Mouse (Mus musculus) heart, embryonic 10.5 days (tissue): ENCODE results near the gene Dusp3. TPM values are rescaled to one million over a fixed set of nuclear protein-coding genes. Genes with fewer than 3 reads are reported as not detected.

ENCODE experiments used
- DNase-seq: peaks from one replicate; pipeline ENCODE4 v3.0.0-alpha.2; 2017; ENCODE audit warnings: low spot score
- H3K27ac ChIP-seq: fragments of 300-500 bp; sonication (generic); 2 replicates; pipeline ENCODE4 v1.5.1; 2016; ENCODE audit warnings: mild to moderate bottlenecking
- H3K27me3 ChIP-seq: fragments of 300-500 bp; sonication (generic); 2 replicates; pipeline ENCODE4 v1.6.1; 2016; ENCODE audit warnings: mild to moderate bottlenecking; ENCODE audit not compliant: poor library complexity, insufficient read depth, severe bottlenecking
- H3K36me3 ChIP-seq: fragments of 300-500 bp; sonication (generic); 2 replicates; pipeline ENCODE4 v1.6.1; 2016; ENCODE audit warnings: mild to moderate bottlenecking, moderate library complexity
- H3K4me1 ChIP-seq: fragments of 300-500 bp; sonication (generic); 2 replicates; pipeline ENCODE4 v1.6.1; 2016; ENCODE audit warnings: mild to moderate bottlenecking
- H3K4me3 ChIP-seq: fragments of 300-500 bp; sonication (generic); 2 replicates; pipeline ENCODE4 v1.5.1; 2016; ENCODE audit warnings: mild to moderate bottlenecking, moderate library complexity
- H3K9me3 ChIP-seq: fragments of 300-500 bp; sonication (generic); 2 replicates; pipeline ENCODE4 v1.6.1; 2016; ENCODE audit warnings: mild to moderate bottlenecking, moderate library complexity
- WGBS: fragments of 180-500 bp; shearing (Covaris S2); methylation state at CpG from one replicate; pipeline ENCODE4 v1.1.7; 2016; 5-methylcytosine and 5-hydroxymethylcytosine counted together
- polyA plus RNA-seq: library from polyadenylated mRNA; unstranded; fragments of >200 nt; fragmentation: Nextera tagmentation; extraction: Ambion mirVana; gene quantifications from 2 replicates; pipeline ENCODE4 v1.2.1, GENCODE M21; 2016

Dusp3 gene
- polyA plus RNA-seq, result 32.3 and 47.3 TPM in 2 replicates

GRCm38 (mm10) chr11:101986913-101987312 lies at the start of gene Dusp3:
Gene Dusp3, minus strand, starts transcription at chr11:101987013.
- Histone ChIP-seq H3K9me3 (no peaks in the 10 kb centered on the region), H3K27me3 (peaks cover 22% of the 10 kb centered on the region), H3K4me1 (peaks cover 27% of the 10 kb centered on the region), H3K36me3 (peaks cover under 1% of the 10 kb centered on the region; the same call in 1 of the 2 replicates), H3K27ac (no peak within 1 kb of the TSS), H3K4me3 (no peak within 1 kb of the TSS)
- 80% methylated on average over 3 of the region's 3 CpGs for WGBS
- DNase-seq, result no peak

- H3K9me3 ChIP-seq, result no peaks in the 10 kb centered on the region
- DNase-seq, result no peak
- H3K4me3 ChIP-seq, result no peak overlapping the region
- H3K4me1 ChIP-seq, result peaks cover 4% of the 10 kb centered on the region; the same call in 1 of the 2 replicates
- H3K27ac ChIP-seq, result no peak overlapping the region
- H3K36me3 ChIP-seq, result no peaks in the 10 kb centered on the region
- peaks cover 15% of the 10 kb centered on the region for H3K27me3 ChIP-seq
- 57% methylated on average over 7 of the region's 7 CpGs for WGBS
Measured at GRCm38 (mm10) chr11:102036336-102036735, 49.5 kb upstream of the Dusp3 start.

- 0 out of 2 replicates have a peak, but pooled peaks cover 4% of the 10 kb centered on the region for H3K4me1 ChIP-seq
- DNase-seq, result no peak
- no peaks in the 10 kb centered on the region for H3K36me3 ChIP-seq
- peaks cover 18% of the 10 kb centered on the region for H3K27me3 ChIP-seq
- no peak overlapping the region for H3K4me3 ChIP-seq
- no peaks in the 10 kb centered on the region for H3K9me3 ChIP-seq
- WGBS, result 67% methylated on average over 5 of the region's 5 CpGs
- H3K27ac ChIP-seq, result no peak overlapping the region
Measured at GRCm38 (mm10) chr11:102035456-102035960, 48.7 kb upstream of the Dusp3 start.

GRCm38 (mm10) chr11:102034887-102035286 lies 48.1 kb upstream of the Dusp3 start:
- WGBS, result 79% methylated on average over 8 of the region's 8 CpGs
- peaks cover 19% of the 10 kb centered on the region for H3K27me3 ChIP-seq
- H3K9me3 ChIP-seq, result no peaks in the 10 kb centered on the region
- H3K27ac ChIP-seq, result no peak overlapping the region
- no peaks in the 10 kb centered on the region for H3K36me3 ChIP-seq
- DNase-seq, result no peak
- H3K4me1 ChIP-seq, result 0 out of 2 replicates have a peak, but pooled peaks cover 4% of the 10 kb centered on the region
- no peak overlapping the region for H3K4me3 ChIP-seq

- 90% methylated on average over 12 of the region's 12 CpGs for WGBS
- H3K27ac ChIP-seq, result no peak overlapping the region
- peaks cover under 1% of the 10 kb centered on the region; the same call in 1 of the 2 replicates for H3K4me1 ChIP-seq
- DNase-seq, result no peak
- H3K27me3 ChIP-seq, result peaks cover 23% of the 10 kb centered on the region
- H3K4me3 ChIP-seq, result no peak overlapping the region
- no peaks in the 10 kb centered on the region for H3K36me3 ChIP-seq
- no peaks in the 10 kb centered on the region for H3K9me3 ChIP-seq
Measured at GRCm38 (mm10) chr11:102033055-102033591, 46.3 kb upstream of the Dusp3 start.

GRCm38 (mm10) chr11:102031149-102031548 lies 44.3 kb upstream of the Dusp3 start:
- Histone ChIP-seq H3K9me3 (no peaks in the 10 kb centered on the region), H3K27me3 (peaks cover 22% of the 10 kb centered on the region), H3K4me1 (peaks cover 18% of the 10 kb centered on the region), H3K27ac (no peak overlapping the region), H3K4me3 (no peak overlapping the region), H3K36me3 (no peaks in the 10 kb centered on the region)
- 70% methylated on average over 7 of the region's 7 CpGs for WGBS
- DNase-seq, result no peak

- H3K27me3 ChIP-seq, result peaks cover 34% of the 10 kb centered on the region
- 47% methylated on average over 7 of the region's 7 CpGs for WGBS
- no peak overlapping the region for H3K4me3 ChIP-seq
- H3K36me3 ChIP-seq, result no peaks in the 10 kb centered on the region
- no peak overlapping the region for H3K27ac ChIP-seq
- H3K9me3 ChIP-seq, result no peaks in the 10 kb centered on the region
- no peak for DNase-seq
- peaks cover 26% of the 10 kb centered on the region for H3K4me1 ChIP-seq
Measured at GRCm38 (mm10) chr11:102029966-102030365, 43.2 kb upstream of the Dusp3 start.

GRCm38 (mm10) chr11:102029304-102029703 lies 42.5 kb upstream of the Dusp3 start:
- Histone ChIP-seq H3K9me3 (no peaks in the 10 kb centered on the region), H3K27me3 (peaks cover 40% of the 10 kb centered on the region), H3K27ac (no peak overlapping the region), H3K4me3 (no peak overlapping the region), H3K4me1 (peaks cover 26% of the 10 kb centered on the region), H3K36me3 (no peaks in the 10 kb centered on the region)
- WGBS, result 72% methylated on average over 4 of the region's 4 CpGs
- no peak for DNase-seq

- H3K4me3 ChIP-seq, result peak within 1 kb of the TSS; percentile 71
- peaks cover 47% of the 10 kb centered on the region for H3K27me3 ChIP-seq
- H3K4me1 ChIP-seq, result peaks cover 26% of the 10 kb centered on the region
- H3K9me3 ChIP-seq, result no peaks in the 10 kb centered on the region
- no peak for DNase-seq
- H3K36me3 ChIP-seq, result peaks cover 4% of the 10 kb centered on the region
- no peak within 1 kb of the TSS for H3K27ac ChIP-seq
- WGBS, result 76% methylated on average over 6 of the region's 6 CpGs
Measured at GRCm38 (mm10) chr11:102028087-102028816, 41.4 kb upstream of the Dusp3 start, which contains the start of gene Mpp3. Gene Mpp3, minus strand, starts transcription at chr11:102028461.

- DNase-seq, result no peak
- Histone ChIP-seq H3K4me3 (peak overlapping the region; percentile 71), H3K27me3 (peaks cover 50% of the 10 kb centered on the region), H3K9me3 (no peaks in the 10 kb centered on the region), H3K27ac (peak overlapping the region; percentile 89), H3K36me3 (peaks cover 5% of the 10 kb centered on the region), H3K4me1 (peaks cover 26% of the 10 kb centered on the region)
- 6% methylated on average over 12 of the region's 12 CpGs for WGBS
Measured at GRCm38 (mm10) chr11:102027361-102028017, 40.7 kb upstream of the Dusp3 start.

- peak overlapping the region; percentile 89 for H3K27ac ChIP-seq
- peaks cover 9% of the 10 kb centered on the region for H3K36me3 ChIP-seq
- H3K9me3 ChIP-seq, result no peaks in the 10 kb centered on the region
- WGBS, result under 1% methylated on average over 45 of the region's 73 CpGs
- H3K4me3 ChIP-seq, result peak overlapping the region; percentile 71
- DNase-seq, result peak; percentile 84
- peaks cover 50% of the 10 kb centered on the region for H3K27me3 ChIP-seq
- peaks cover 26% of the 10 kb centered on the region for H3K4me1 ChIP-seq
Measured at GRCm38 (mm10) chr11:102026694-102027360, 40.0 kb upstream of the Dusp3 start.

GRCm38 (mm10) chr11:102025991-102026660 lies 39.3 kb upstream of the Dusp3 start:
- Histone ChIP-seq H3K27ac (peak overlapping the region; percentile 89), H3K4me3 (peak overlapping the region; percentile 71), H3K36me3 (peaks cover 9% of the 10 kb centered on the region), H3K4me1 (peaks cover 26% of the 10 kb centered on the region), H3K9me3 (no peaks in the 10 kb centered on the region), H3K27me3 (peaks cover 50% of the 10 kb centered on the region)
- 3% methylated on average over 23 of the region's 23 CpGs for WGBS
- no peak for DNase-seq
